Mouse (Mus musculus) megakaryocyte, adult 5-6 weeks (primary cell): ENCODE data around the gene Parp16. TPM values are rescaled to one million over a fixed set of nuclear protein-coding genes. Genes with fewer than 3 reads are reported as not detected.

Experiments used
- ATAC-seq: 2 replicates; pipeline ENCODE4 v1.8.0; 2016; ENCODE audit warnings: mild to moderate bottlenecking, inconsistent platforms; ENCODE audit not compliant: poor library complexity, severe bottlenecking
- total RNA-seq, 2 experiments: library from RNA; stranded (forward) in 1 of 2; stranded (reverse) in 1 of 2; fragments of 153-499, 151-499 nt in 1 of 2; fragments of 221-1000, 200-1000 nt in 1 of 2; gene quantifications; 2 replicates each; pipeline versions ENCODE4 v1.2.3 to v1.2.4; 2015 to 2017

Gene Parp16
- total RNA-seq (2015) (0.80 and 1.3 TPM in 2 replicates), total RNA-seq (2017) (0.95 and 0.98 TPM in 2 replicates)

DNA sequence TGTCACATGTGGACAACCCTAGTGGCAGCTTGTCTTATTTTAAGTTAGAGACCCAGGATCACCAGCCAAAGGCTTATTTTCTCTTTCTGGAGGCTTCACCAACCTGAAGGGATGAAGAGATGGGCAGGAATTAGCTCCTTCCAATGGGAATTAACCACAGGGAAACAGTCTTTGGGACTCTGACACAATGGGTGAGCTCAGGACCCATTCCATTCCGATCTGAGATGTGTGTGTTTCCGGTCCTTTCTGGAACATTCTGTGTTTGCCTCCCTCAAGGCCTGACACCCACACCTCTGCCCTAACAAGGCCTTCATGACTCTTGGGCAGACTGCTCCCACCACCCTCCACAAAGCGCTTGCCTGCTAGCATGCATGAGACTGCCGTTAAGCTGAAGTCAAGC lies at the start of gene Parp16:
Gene Parp16 (plus strand): TSS at position 301 of the 400 bp plus-strand sequence.
- no peak for ATAC-seq

GRCm38 (mm10) chr9:65146001-65146400 lies 49.2 kb upstream of the Parp16 start:
- no peak for ATAC-seq

GRCm38 (mm10) chr9:65148507-65148906 lies 46.6 kb upstream of the Parp16 start:
- ATAC-seq, result no peak

- ATAC-seq, result no peak
Observed at GRCm38 (mm10) chr9:65152711-65153330, 42.3 kb upstream of the Parp16 start.

DNA sequence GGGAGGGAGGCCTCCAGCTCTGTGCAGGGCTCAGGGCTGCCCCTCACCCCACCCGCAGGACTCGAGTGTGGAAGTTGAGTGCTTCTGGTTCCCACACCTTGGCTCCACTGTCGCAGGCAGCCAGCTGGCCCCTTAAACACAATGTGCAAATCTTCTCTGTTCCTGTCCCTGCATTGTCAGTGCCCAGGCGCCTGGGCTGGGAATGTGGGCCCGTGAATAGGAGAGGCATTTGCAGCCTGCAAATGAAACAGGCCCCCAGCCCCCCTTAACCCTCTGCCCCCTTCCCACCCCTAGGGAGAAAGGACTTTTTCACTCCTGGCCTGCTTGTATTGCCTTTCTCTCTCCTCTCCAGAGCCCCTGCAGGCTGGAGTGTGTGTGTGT lies 41.8 kb upstream of the Parp16 start:
- no peak for ATAC-seq

GRCm38 (mm10) chr9:65154692-65155455 lies 40.3 kb upstream of the Parp16 start:
- no peak for ATAC-seq

DNA sequence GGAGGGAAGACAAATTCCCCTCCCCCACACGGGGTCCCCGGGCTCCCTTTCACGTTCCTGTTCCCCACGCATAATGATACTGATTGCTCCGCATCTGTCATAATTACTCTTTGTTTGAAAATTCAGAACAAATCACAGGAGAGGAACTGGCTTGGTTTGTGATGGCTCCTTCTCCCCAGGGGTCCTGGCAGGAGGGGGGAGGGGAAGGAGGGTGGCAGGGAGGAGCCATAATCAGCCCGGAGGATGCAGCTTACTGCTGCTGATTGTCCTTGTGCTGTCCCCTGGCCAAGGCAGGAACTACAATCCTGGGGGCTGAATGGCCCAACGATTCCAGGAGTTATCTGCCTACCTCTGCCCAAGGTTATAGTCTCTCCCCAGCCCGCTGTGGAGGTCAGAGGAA lies 38.5 kb upstream of the Parp16 start:
- ATAC-seq, result no peak

DNA sequence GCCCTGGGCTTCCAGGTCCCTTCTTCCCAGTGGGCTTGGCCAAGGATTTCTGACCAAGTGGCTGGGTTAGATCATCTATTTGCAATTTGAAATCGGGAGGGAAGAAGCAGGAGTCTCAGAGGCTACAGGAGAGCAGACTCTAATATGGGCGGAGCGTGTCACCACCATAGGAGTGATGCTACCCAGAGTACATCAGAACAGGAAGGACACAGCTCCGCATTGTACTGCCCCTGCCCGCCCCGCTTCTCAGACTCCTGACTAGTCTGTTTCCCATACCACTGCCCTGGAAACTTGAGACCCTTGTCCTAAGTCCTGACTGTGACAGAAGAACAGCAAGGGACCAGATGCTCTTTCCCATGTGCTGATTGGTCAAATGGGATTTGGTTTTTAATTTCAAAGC lies 37.5 kb upstream of the Parp16 start:
- no peak for ATAC-seq

GRCm38 (mm10) chr9:65161188-65161587 lies 34.0 kb upstream of the Parp16 start:
- ATAC-seq, result no peak

- ATAC-seq, result no peak
Observed at GRCm38 (mm10) chr9:65161881-65162280, 33.3 kb upstream of the Parp16 start.

DNA sequence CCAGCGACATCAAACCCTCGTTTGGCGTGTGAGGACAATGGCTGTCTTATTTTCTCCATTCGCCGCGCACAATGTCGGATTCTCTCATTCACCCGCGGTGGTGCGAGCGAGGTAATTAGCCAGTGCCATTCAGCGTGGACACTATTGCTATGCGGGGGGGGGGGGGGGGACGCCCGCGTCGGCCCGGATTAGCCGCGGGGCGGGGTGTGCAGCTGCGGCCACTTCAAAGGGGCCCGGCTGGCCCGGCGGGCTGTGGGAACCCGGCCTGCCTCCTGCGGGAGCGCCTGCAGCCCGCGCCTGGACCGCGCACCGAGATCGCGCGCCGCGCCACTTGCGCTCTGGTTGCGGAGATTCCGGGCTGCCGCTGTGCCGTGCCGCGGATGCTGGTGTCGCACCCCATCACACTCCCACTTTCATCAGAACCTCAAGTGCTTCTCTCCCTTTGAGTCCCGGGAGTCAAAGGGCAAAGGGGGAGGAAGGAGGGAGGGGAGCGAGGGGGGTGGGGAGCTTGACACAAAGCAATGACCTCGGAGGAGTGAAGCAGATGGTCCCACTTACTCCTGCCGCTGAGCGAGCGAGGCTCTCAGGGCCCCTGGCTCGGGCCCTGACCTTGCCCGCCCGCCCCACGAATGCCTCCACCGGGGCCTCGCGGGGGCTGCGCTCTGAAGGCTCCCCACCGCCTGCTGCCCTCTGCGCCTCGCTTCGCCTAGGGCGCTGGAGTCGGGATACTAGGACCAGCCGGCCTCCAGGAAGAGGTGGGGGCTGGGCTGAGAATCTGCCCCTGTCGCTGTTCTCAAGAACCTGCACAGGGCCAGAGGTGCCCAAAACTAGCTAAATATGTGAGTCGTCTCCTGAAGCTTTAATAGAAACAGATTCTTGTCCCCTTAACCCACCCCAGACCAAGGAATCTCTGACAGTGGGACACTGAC lies 32.2 kb upstream of the Parp16 start:
- ATAC-seq, result no peak

DNA sequence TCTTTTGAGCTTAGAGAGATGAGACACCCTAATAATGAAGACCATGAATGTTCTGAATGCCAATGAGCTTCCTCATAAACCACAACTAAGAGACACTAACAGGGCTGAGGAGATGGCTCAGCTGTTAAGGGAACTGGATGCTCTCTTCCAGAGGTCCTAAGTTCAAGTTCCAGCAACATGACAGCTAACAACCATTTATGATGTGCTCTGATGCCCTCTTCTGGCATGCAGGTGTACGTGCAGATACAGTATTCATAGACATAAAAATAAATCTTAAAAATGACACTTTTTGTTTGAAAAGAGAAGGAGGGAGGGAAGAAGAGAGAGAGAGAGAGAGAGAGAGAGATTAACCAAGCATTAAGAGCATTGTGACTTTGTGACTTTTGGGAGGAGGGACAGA lies 30.3 kb upstream of the Parp16 start:
- no peak for ATAC-seq

GRCm38 (mm10) chr9:65166386-65166785 lies 28.8 kb upstream of the Parp16 start:
- ATAC-seq, result no peak

GRCm38 (mm10) chr9:65168534-65168933 lies 26.6 kb upstream of the Parp16 start:
- ATAC-seq, result no peak

DNA sequence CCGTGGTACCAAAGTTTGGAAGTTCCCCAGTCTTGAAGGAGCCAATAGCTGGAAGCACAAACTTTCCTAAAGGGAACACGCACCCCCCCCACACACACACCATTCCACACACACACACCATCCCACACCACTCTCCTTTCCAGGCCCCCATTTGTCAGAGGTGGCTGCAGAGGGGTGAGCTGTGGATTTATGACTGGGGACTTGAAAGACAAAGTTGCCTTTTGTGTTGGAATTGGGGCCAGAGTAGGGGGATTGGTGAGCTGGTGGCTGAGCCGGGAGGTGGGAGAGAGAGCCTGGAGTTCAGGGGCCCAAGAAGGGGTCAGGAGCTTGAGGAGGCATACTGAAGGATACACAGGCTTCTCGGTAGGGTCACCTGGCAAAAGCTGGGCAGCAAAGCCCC lies 26.2 kb upstream of the Parp16 start:
- ATAC-seq, result no peak

DNA sequence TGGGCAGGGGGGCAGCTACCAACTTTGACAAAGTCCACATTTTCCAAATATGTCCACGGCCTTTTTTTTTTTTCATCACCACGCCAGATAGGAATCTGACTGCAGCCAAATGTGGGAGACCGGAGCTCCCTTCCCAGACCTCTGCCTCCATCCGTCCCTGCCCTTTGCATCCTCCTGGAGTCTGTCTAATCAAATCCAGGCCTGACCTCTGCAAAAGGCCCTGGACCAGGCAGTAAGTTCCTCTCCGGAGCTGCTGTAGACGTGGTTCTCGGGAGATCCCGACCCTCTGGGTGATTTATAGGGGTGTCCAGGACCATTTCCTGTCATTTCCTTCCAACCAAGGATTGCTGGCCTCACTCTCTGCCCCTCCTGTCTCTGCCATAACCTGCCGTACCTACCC lies 22.5 kb upstream of the Parp16 start:
- ATAC-seq, result no peak

DNA sequence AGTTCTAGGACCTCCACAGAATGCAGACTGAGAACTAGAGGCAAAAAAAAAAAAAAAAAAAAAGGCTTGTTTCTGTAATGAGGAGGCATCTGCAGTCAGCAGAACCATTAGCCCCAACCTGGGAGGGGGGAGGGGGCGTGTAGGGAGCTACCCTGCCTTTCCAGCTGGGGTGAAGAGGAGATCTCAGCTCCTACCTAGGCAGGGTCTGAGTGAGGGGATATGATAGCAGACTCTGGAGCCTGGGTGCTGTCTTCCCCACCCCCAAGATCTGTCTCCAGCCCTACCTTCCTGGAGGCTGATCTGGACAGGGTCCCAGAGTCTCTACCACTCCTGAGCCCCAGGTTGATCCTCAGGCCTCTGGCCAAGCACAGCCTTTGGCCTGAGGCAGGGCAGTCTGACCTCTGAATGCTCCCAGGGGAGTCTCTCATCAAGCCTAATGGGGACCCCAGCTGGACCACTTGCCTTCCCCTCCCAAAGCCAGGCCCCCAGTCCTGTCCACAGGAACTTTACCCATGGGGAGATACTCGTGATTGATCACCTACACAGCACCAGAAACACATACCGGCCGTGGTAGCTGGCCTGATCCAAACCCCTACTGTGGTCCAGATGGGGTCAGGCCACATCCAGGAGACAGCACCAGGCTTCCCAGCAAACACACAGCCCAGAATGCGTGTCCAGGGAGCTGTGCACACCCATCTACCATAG lies 19.8 kb upstream of the Parp16 start:
- ATAC-seq, result no peak

GRCm38 (mm10) chr9:65175939-65176871 lies 18.9 kb upstream of the Parp16 start:
- ATAC-seq, result no peak

DNA sequence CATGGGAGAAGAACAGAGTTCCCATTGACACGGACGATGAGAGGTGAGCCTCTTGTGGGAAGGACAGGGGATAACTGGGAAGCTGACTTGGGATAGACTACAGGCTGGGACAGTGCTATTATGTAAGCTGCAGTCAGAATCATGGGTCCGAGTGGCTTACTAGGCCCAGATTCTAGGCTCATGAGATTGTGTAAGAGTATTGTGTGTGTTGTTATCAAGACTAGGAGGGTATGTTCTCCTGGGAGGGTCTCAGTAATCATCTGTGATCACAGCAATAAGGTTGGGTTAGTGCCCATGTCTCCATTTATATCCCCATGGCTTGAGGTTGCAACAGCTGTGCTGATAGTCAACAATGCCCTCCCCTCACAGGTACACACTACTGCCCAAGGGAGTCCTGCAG lies 17.7 kb upstream of the Parp16 start:
- ATAC-seq, result no peak

DNA sequence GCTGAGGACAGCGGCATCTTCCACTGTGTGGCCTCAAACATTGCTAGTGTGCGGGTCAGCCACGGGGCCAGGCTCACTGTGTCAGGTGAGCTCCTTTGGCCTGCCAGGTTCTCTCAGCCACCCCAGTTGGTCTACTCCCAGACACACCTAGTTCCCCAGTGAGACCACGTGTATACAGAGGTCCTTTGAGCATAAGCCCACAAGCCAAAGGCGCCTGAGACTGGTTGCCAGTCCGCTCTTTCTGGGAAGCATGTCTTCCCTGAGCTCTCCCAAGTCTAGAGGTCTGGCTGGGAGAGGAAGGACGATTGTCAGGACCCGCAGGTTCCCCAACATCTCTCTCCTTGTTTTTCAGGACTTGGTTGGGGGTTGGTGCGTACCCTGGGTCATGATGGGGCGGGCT lies 17.2 kb upstream of the Parp16 start:
- ATAC-seq, result no peak
